ENCODE assay signal across 22 mouse cellular contexts in genomic region chr1:39398284-39398683, GRCm38 (mm10). TPM values are rescaled to one million over a fixed set of nuclear protein-coding genes. Genes with fewer than 3 reads are reported as not detected.
DNase-seq lines count a peak whose midpoint lies in the region; ATAC-seq and TF ChIP-seq lines count a peak whose summit lies in the region.
"Had no signal": no experiment of that assay in that cellular context is flagged by ENCODE, and none has a peak within 500 bp of the region (broad histone marks: within the 10 kb centered on the region; RNA-seq: fewer than 3 reads in every experiment).

No protein-coding gene starts in this region.

- H3K4me1 ChIP-seq in lung, embryonic 16.5 days (replicated peaks; ENCODE audit: control insufficient read depth, insufficient read depth, low read length): peaks cover 18% of the 10 kb centered on the region
- peaks cover 85% of the 10 kb centered on the region for H3K4me1 ChIP-seq in megakaryocyte, embryonic 14.5 days
- no peaks in the 10 kb centered on the region for H3K4me1 ChIP-seq in stomach, embryonic 15.5 days
- no peaks in the 10 kb centered on the region for H3K4me1 ChIP-seq in stomach, postnatal 0 days (replicated peaks; ENCODE audit: control insufficient read depth, insufficient read depth)
- H3K4me1 ChIP-seq: forebrain, embryonic 10.5 days; forebrain, embryonic 12.5 days had no signal

- H3K9ac ChIP-seq in lung, embryonic 16.5 days (ENCODE audit: low read length): no peak overlapping the region
- no peak overlapping the region for H3K9ac ChIP-seq in stomach, embryonic 15.5 days
- no peak overlapping the region for H3K9ac ChIP-seq in stomach, postnatal 0 days (ENCODE audit: low read length)
- H3K9ac ChIP-seq: embryonic facial prominence, embryonic 13.5 days; embryonic facial prominence, embryonic 15.5 days; forebrain, embryonic 12.5 days had no signal

- ATAC-seq in lung, embryonic 16.5 days (ENCODE audit: low read depth): peak; percentile 31; the same call in 1 of the 2 replicates
- no peak for ATAC-seq in megakaryocyte, adult 5-6 weeks (ENCODE audit: poor library complexity, severe bottlenecking)
- 0 out of 2 replicates have a peak, but pooled peaks have one; percentile 25 for ATAC-seq in stomach, embryonic 15.5 days (ENCODE audit: insufficient read depth, low FRiP score, low read depth)
- no peak for ATAC-seq in stomach, postnatal 0 days (ENCODE audit: low FRiP score, low TSS enrichment)
- ATAC-seq: forebrain, embryonic 14.5 days had no signal

- no peak overlapping the region for H3K4me3 ChIP-seq in lung, embryonic 16.5 days (ENCODE audit: low read length)
- H3K4me3 ChIP-seq in megakaryocyte, embryonic 14.5 days (replicated peaks): peak overlapping the region; percentile 50
- no peak overlapping the region for H3K4me3 ChIP-seq in stomach, embryonic 15.5 days (replicated peaks)
- H3K4me3 ChIP-seq in stomach, postnatal 0 days (ENCODE audit: low read depth, low read length): no peak overlapping the region
- H3K4me3 ChIP-seq: embryonic facial prominence, embryonic 13.5 days; embryonic facial prominence, embryonic 15.5 days; erythroblast, embryonic 14.5 days; forebrain, embryonic 10.5 days; forebrain, embryonic 12.5 days had no signal

- H3K27me3 ChIP-seq in lung, embryonic 16.5 days (ENCODE audit: control insufficient read depth, insufficient read depth, low read depth, low read length): no peaks in the 10 kb centered on the region
- peaks cover 7% of the 10 kb centered on the region for H3K27me3 ChIP-seq in megakaryocyte, embryonic 14.5 days (replicated peaks)
- H3K27me3 ChIP-seq in stomach, embryonic 15.5 days (replicated peaks): no peaks in the 10 kb centered on the region
- H3K27me3 ChIP-seq in stomach, postnatal 0 days (ENCODE audit: control insufficient read depth, insufficient read depth, low read length): no peaks in the 10 kb centered on the region
- H3K27me3 ChIP-seq: embryonic facial prominence, embryonic 13.5 days; embryonic facial prominence, embryonic 15.5 days; forebrain, embryonic 12.5 days had no signal

- H3K9me3 ChIP-seq in lung, embryonic 16.5 days (ENCODE audit: control insufficient read depth, low read length): no peaks in the 10 kb centered on the region
- H3K9me3 ChIP-seq in megakaryocyte, embryonic 14.5 days: peaks cover 24% of the 10 kb centered on the region
- no peaks in the 10 kb centered on the region for H3K9me3 ChIP-seq in stomach, embryonic 15.5 days
- H3K9me3 ChIP-seq in stomach, postnatal 0 days (ENCODE audit: control insufficient read depth, low read length): no peaks in the 10 kb centered on the region
- H3K9me3 ChIP-seq: embryonic facial prominence, embryonic 15.5 days had no signal

- TF ChIP-seq CTCF in stomach, postnatal 0 days (IDR thresholded peaks at IDR 0.05; ENCODE audit: low read depth): no peak

- peak overlapping the region; percentile 64 for H3K27ac ChIP-seq in lung, embryonic 16.5 days (ENCODE audit: low read length)
- no peak overlapping the region for H3K27ac ChIP-seq in stomach, embryonic 15.5 days
- no peak overlapping the region for H3K27ac ChIP-seq in stomach, postnatal 0 days (replicated peaks)
- H3K27ac ChIP-seq: embryonic facial prominence, embryonic 13.5 days; embryonic facial prominence, embryonic 15.5 days; forebrain, embryonic 10.5 days; forebrain, embryonic 12.5 days had no signal

- no peaks in the 10 kb centered on the region for H3K36me3 ChIP-seq in lung, embryonic 16.5 days (ENCODE audit: control insufficient read depth, insufficient read depth, low read length)
- peaks cover 90% of the 10 kb centered on the region for H3K36me3 ChIP-seq in megakaryocyte, embryonic 14.5 days (replicated peaks; ENCODE audit: low read length)
- no peaks in the 10 kb centered on the region for H3K36me3 ChIP-seq in stomach, embryonic 15.5 days
- peaks cover 2% of the 10 kb centered on the region for H3K36me3 ChIP-seq in stomach, postnatal 0 days (ENCODE audit: control insufficient read depth, insufficient read depth, low read length)

- DNase-seq in lung, postnatal 10 days: no peak
- DNase-seq in stomach, postnatal 0 days (ENCODE audit: low spot score): no peak
- DNase-seq: adrenal gland, adult 2 months; adrenal gland, postnatal 10 days; adrenal gland, postnatal 25 days; cerebellum, adult 11 months; cerebellum, adult 18-20 months; cerebellum, adult 8-10 months; cerebellum, adult 9-11 months; cerebellum, postnatal 14 days; cerebellum, postnatal 36 days; embryo, embryonic 11 days had no signal

- no peak for TF ChIP-seq EP300 in stomach, postnatal 0 days (optimal IDR thresholded peaks at IDR 0.05)

- 56% methylated on average over 6 of the region's 6 CpGs for WGBS in lung, embryonic 16.5 days
- 79% methylated on average over 6 of the region's 6 CpGs for WGBS in stomach, embryonic 15.5 days
- 78% methylated on average over 6 of the region's 6 CpGs for WGBS in stomach, postnatal 0 days

- no peak overlapping the region for H3K4me2 ChIP-seq in lung, embryonic 16.5 days (ENCODE audit: low read depth, low read length)
- no peak overlapping the region for H3K4me2 ChIP-seq in stomach, embryonic 15.5 days
- H3K4me2 ChIP-seq in stomach, postnatal 0 days (replicated peaks; ENCODE audit: low read depth): no peak overlapping the region
- H3K4me2 ChIP-seq: embryonic facial prominence, embryonic 13.5 days; embryonic facial prominence, embryonic 15.5 days; forebrain, embryonic 12.5 days had no signal

RNA-seq across cellular contexts. Expression of gene Rpl31, which starts 30.6 kb away (rescaled TPM):
- polyA plus RNA-seq in lung, embryonic 16.5 days (2015; fragmentation: Nextera tagmentation; extraction: Ambion mirVana): 449 and 553 TPM in 2 replicates
- polyA plus RNA-seq in megakaryocyte, embryonic 14.5 days (2012; ENCODE audit: insufficient read depth, low replicate concordance): 83.8 and 232 TPM in 2 replicates
- 1,504 and 1,608 TPM in 2 replicates for total RNA-seq in megakaryocyte, adult 5-6 weeks (2015)
- 446 and 454 TPM in 2 replicates for total RNA-seq in megakaryocyte, adult 5-6 weeks (2017)
- polyA plus RNA-seq in stomach, embryonic 15.5 days (2015; fragmentation: Nextera tagmentation; extraction: Ambion mirVana): 421 and 487 TPM in 2 replicates
- 479 and 554 TPM in 2 replicates for polyA plus RNA-seq in stomach, postnatal 0 days (2015; fragmentation: Nextera tagmentation; extraction: Ambion mirVana)

Comparison
In these comparisons a context has a peak if more than half of its experiments do, and no peak if none do; other contexts are left out.
1. ATAC-seq: peak in lung, embryonic 16.5 days (single experiment) and stomach, embryonic 15.5 days (single experiment); none in megakaryocyte, adult 5-6 weeks (single experiment) and stomach, postnatal 0 days (single experiment).